Mouse (Mus musculus) hindbrain, embryonic 11.5 days (tissue): Measurements from ENCODE around the gene Atcay. TPM values are rescaled to one million over a fixed set of nuclear protein-coding genes. Genes with fewer than 3 reads are reported as not detected.

Source experiments
- ATAC-seq: fragments of 200-750 bp; cut with Nextera tagmentation; 2 replicates; pipeline ENCODE4 v1.8.0; 2017; ENCODE audit warnings: mild to moderate bottlenecking, moderate TSS enrichment, moderate library complexity; ENCODE audit not compliant: low FRiP score
- DNase-seq: peaks from one replicate; pipeline ENCODE4 v3.0.0-alpha.2; 2015; ENCODE audit warnings: low spot score
- H3K27ac ChIP-seq: fragments of 300-500 bp; sonication (generic); 2 replicates; pipeline ENCODE4 v1.5.1; 2014; ENCODE audit warnings: mild to moderate bottlenecking, low read depth, low read length
- H3K27me3 ChIP-seq: fragments of 300-500 bp; sonication (generic); 2 replicates; pipeline ENCODE4 v1.6.1; 2014; ENCODE audit warnings: mild to moderate bottlenecking, low read length, moderate library complexity, mixed read lengths; ENCODE audit not compliant: control insufficient read depth, insufficient read depth
- H3K36me3 ChIP-seq: fragments of 300-500 bp; sonication (generic); 2 replicates; pipeline ENCODE4 v1.6.1; 2014; ENCODE audit warnings: mild to moderate bottlenecking, low read length, moderate library complexity, mixed read lengths; ENCODE audit not compliant: control insufficient read depth, insufficient read depth
- H3K4me1 ChIP-seq: fragments of 300-500 bp; sonication (generic); replicated peaks from 2 replicates; pipeline ENCODE4 v1.6.1; 2014; ENCODE audit warnings: low read length, mixed read lengths; ENCODE audit not compliant: control insufficient read depth, insufficient read depth
- H3K4me2 ChIP-seq: fragments of 300-500 bp; sonication (generic); replicated peaks from 2 replicates; pipeline ENCODE4 v1.6.1; 2014; ENCODE audit warnings: mild to moderate bottlenecking, low read depth, low read length
- H3K4me3 ChIP-seq: fragments of 300-500 bp; sonication (generic); 2 replicates; pipeline ENCODE4 v1.5.1; 2014; ENCODE audit warnings: low read depth, low read length
- H3K9ac ChIP-seq: fragments of 300-500 bp; sonication (generic); 2 replicates; pipeline ENCODE4 v1.6.1; 2014; ENCODE audit warnings: low read depth, low read length
- H3K9me3 ChIP-seq: fragments of 300-500 bp; sonication (generic); 2 replicates; pipeline ENCODE4 v1.6.1; 2016; ENCODE audit warnings: low read length; ENCODE audit not compliant: control insufficient read depth
- WGBS: fragments of 180-500 bp; shearing (Covaris S2); extraction: QIAGEN DNeasy Blood & Tissue Kit; methylation state at CpG from one replicate; pipeline ENCODE4 v1.1.7; 2014; 5-methylcytosine and 5-hydroxymethylcytosine counted together
- polyA plus RNA-seq: library from polyadenylated mRNA; unstranded; fragments of >200 nt; fragmentation: Nextera tagmentation; extraction: Ambion mirVana; gene quantifications from 2 replicates; pipeline ENCODE4 v1.2.1, GENCODE M21; 2014

Gene Atcay
- polyA plus RNA-seq, 1 experiment from 2014 or later = 22.8 TPM

DNA sequence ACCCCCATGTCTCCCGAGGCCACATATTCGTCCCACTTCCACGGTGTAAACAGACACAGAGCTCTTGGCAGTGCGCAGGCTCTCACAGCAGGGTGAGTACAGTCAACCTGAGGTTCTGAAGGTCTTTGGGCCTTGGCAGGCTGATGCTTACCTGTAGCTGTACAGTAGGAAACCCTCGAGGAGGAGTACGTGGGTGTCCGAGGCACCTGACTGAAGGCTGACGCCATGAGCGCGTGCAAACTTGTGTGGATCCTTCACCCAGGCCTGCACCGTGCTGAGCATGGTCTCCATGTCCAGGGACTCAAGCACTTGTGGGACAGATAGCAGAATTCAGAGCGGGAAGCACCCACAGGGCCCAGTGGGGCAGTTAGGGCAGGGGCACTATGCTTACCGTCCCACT, 30.5 kb downstream of the Atcay start:
- no peak overlapping the region for H3K27ac ChIP-seq
- H3K36me3 ChIP-seq = no peaks in the 10 kb centered on the region
- H3K4me1 ChIP-seq = 0 out of 2 replicates have a peak, but pooled peaks cover 2% of the 10 kb centered on the region
- no peak overlapping the region for H3K4me3 ChIP-seq
- no peak overlapping the region for H3K4me2 ChIP-seq
- DNase-seq (no peak), ATAC-seq (no peak)
- no peaks in the 10 kb centered on the region for H3K9me3 ChIP-seq
- H3K9ac ChIP-seq = no peak overlapping the region
- H3K27me3 ChIP-seq = peaks cover 16% of the 10 kb centered on the region
- 85% methylated on average over 13 of the region's 13 CpGs for WGBS

DNA sequence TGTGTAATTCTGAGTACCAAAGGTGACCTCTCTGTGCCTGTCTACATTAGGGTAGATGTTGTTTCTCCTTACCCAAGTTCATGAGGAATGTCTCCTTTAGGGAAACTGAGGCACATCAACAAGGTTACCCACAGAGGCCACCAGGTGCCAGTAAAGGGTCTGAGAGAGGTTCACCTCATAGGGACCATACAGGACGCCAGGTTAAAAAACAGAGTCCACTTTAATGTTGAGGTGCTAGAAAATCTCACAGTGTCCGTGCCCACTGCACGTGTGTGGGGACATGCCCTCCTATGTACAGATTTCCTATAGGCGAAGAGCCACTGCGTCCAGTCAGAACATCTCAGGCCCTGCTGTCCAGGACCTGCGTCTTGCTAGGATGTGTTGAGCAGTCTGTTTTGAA, 31.6 kb downstream of the Atcay start:
- ATAC-seq (no peak), DNase-seq (no peak)
- Histone ChIP-seq H3K4me3 (no peak overlapping the region), H3K9me3 (no peaks in the 10 kb centered on the region), H3K27ac (no peak overlapping the region), H3K4me1 (0 out of 2 replicates have a peak, but pooled peaks cover 2% of the 10 kb centered on the region), H3K36me3 (no peaks in the 10 kb centered on the region), H3K9ac (no peak overlapping the region), H3K4me2 (no peak overlapping the region), H3K27me3 (peaks cover 28% of the 10 kb centered on the region)
- 89% methylated on average over 6 of the region's 6 CpGs for WGBS

DNA sequence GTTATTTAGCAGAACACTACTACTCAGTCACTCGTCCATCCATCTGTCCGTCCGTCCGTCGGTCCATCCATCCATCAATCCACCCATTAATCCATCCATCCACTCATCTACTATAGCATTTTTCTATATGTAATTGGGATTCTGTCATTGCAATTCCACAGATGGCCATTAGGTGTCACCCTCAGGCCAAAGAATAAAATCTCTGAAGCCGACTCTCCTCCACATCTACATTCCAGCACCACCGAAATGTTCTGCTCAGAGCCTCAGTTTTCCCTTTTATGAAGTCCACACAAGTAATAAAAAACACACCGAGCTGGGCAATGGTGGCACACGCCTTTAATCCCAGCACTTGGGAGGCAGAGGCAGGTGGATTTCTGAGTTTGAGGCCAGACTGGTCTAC, 32.4 kb downstream of the Atcay start:
- Histone ChIP-seq H3K9ac (no peak overlapping the region), H3K36me3 (no peaks in the 10 kb centered on the region), H3K27ac (no peak overlapping the region), H3K4me2 (no peak overlapping the region), H3K9me3 (no peaks in the 10 kb centered on the region), H3K4me1 (peaks cover 4% of the 10 kb centered on the region; the same call in 1 of the 2 replicates), H3K27me3 (peaks cover 28% of the 10 kb centered on the region), H3K4me3 (no peak overlapping the region)
- WGBS = 2% methylated on average over 9 of the region's 9 CpGs
- ATAC-seq = no peak
- peak; percentile 84 for DNase-seq

DNA sequence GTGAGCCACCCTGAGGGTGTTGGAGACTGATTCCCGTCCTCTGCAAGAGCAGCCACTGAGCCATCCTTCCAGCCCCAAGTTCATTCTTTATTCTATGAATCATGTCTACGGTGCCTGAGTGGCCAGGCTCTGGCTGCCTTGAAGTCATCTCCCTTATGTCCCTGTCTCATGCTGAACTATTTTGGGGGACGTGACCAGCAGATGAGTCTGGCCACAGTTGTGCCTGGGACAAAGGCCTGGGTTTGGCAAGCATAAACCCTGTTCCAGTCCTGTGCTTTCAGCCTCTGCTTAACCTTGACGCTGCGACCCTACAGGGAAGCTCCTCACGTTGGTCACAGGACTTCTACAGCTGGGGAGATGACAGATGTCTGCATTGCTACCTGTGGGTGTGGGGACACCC, 33.3 kb downstream of the Atcay start:
- H3K4me2 ChIP-seq = no peak overlapping the region
- DNase-seq = no peak
- no peak overlapping the region for H3K9ac ChIP-seq
- peaks cover 9% of the 10 kb centered on the region for H3K4me1 ChIP-seq
- peaks cover 28% of the 10 kb centered on the region for H3K27me3 ChIP-seq
- no peak for ATAC-seq
- H3K36me3 ChIP-seq = no peaks in the 10 kb centered on the region
- H3K27ac ChIP-seq = no peak overlapping the region
- WGBS = 50% methylated on average over 6 of the region's 6 CpGs
- H3K4me3 ChIP-seq = no peak overlapping the region
- H3K9me3 ChIP-seq = no peaks in the 10 kb centered on the region

DNA sequence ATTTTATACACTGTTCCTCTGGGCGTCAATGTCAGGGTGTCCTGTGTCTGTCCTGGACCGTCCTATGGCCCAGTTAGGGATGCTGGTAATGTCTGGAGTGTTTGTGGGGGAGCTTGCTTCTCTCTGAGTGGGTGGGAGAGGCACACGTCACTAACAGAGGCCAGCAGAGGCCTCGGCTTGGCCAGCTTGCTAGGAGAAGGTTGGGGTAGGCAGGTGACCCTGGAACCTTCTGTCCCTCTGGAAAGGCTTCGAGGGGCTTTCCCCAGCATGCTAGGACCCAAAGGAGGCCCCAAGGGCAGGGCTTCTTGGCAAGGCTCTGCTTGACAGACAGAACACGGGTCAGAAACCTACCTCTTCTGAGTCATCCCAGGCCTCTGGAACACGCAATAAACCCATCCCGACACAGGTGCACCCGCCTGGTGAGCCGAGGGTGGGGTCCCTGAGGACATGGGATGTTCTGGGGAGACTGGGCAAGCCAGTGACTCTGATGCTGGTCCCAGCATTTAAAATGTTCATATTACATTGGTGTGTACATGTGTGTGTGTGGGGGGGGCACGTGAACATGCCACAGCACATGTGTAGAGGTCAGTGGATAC, 34.1 kb downstream of the Atcay start:
- Histone ChIP-seq H3K4me2 (no peak overlapping the region), H3K4me3 (no peak overlapping the region), H3K36me3 (no peaks in the 10 kb centered on the region), H3K27me3 (peaks cover 28% of the 10 kb centered on the region), H3K4me1 (peaks cover 8% of the 10 kb centered on the region), H3K27ac (no peak overlapping the region), H3K9ac (no peak overlapping the region), H3K9me3 (no peaks in the 10 kb centered on the region)
- ATAC-seq (no peak), DNase-seq (no peak)
- WGBS = 73% methylated on average over 11 of the region's 11 CpGs

DNA sequence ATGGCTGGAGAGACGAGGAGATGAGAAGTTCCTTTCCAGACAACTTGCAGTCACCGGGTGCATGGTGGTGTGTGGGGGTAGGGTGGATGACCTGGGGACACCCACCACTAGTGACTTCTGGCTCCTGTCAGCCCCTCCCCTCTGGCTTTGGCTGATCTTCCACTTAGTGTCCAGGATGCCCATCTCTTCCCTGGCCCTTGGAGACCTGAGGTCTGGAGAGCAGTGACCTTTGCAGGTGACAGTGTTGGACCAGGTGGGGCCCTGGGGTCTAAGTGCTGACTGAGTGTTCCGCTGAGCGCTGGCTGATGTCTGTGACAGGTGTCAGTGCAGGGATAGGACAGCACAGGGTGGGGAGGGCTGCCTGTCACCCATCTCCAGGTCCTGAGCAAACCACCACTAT, 35.3 kb downstream of the Atcay start:
- peaks cover 8% of the 10 kb centered on the region for H3K4me1 ChIP-seq
- ATAC-seq = no peak
- H3K4me2 ChIP-seq = no peak overlapping the region
- WGBS = 69% methylated on average over 4 of the region's 4 CpGs
- no peak for DNase-seq
- peaks cover 28% of the 10 kb centered on the region for H3K27me3 ChIP-seq
- H3K9ac ChIP-seq = no peak overlapping the region
- no peaks in the 10 kb centered on the region for H3K36me3 ChIP-seq
- no peak overlapping the region for H3K27ac ChIP-seq
- no peaks in the 10 kb centered on the region for H3K9me3 ChIP-seq
- H3K4me3 ChIP-seq = no peak overlapping the region

DNA sequence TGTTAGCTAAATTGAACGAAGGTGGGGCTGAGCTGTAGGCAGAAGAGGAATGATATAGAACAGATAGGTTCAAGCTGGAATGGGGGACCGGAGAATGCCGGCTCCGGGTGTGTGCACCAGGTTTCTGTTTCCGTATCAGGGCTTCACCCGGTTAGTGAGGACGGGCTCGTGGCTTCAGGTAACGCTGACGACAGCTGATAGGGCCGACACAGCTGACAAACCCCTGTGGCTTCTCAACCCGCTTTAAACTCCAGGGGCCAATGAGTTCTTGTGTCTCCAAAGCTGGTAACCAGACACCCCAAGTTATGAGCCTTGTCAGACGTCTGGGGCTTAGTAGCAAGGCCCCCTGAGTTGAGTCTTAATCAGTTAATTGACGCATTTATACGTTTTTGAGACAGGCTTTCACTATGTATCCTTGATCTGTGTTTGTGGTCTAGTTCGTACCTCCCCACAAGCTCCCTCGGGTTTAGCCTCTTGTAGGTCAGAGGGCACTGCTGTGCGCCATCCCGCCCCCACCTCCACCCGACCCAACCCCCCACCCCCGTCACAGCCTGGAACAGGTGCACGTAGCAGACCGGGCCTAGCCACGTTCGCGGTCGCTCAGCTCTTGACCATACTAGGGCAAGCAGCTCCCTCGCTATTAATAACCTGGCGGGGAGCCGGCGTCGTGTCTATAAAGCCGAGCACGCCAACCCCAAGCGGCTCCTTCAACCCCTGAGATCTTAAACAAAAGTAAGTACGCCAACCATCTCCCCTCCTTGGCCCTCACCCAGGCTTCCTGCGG, 36.5 kb downstream of the Atcay start:
- Histone ChIP-seq H3K9ac (no peak overlapping the region), H3K4me2 (no peak overlapping the region), H3K27ac (no peak overlapping the region), H3K4me1 (peaks cover 8% of the 10 kb centered on the region), H3K36me3 (no peaks in the 10 kb centered on the region), H3K9me3 (no peaks in the 10 kb centered on the region), H3K4me3 (no peak overlapping the region), H3K27me3 (peaks cover 28% of the 10 kb centered on the region)
- ATAC-seq (no peak), DNase-seq (no peak)
- WGBS = 16% methylated on average over 37 of the region's 37 CpGs

DNA sequence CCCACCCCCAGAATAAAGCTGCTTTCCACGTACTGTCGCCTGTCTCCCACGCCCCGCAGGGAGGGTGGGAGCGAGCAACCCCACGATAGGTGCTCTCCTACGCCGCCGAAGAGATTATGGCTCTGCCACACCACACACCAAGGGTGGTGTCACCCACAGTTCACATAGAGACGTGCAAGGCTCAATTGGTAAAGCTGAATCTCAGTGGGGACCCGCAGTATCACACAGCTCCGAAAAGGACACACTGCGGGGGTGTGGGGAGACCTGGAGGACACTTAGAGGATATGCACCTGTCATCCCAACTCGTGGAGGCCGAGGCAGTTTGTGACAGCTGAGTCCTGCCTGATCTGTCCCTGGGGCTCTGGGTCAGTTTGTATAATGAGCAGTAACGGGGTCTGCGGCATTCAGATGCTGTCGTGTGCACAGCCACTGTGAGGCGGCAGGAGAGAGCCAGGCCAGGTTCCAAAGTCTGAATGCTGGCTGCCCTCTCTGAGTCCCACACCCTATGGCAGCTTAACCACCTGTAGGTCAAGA, 37.6 kb downstream of the Atcay start:
- Histone ChIP-seq H3K9ac (peak overlapping the region; percentile 88), H3K4me1 (peaks cover 8% of the 10 kb centered on the region), H3K36me3 (no peaks in the 10 kb centered on the region), H3K27ac (peak overlapping the region; percentile 90), H3K9me3 (no peaks in the 10 kb centered on the region), H3K27me3 (peaks cover 28% of the 10 kb centered on the region), H3K4me3 (peak overlapping the region; percentile 60), H3K4me2 (peak overlapping the region; percentile 96)
- DNase-seq = peak; percentile 55
- peak; percentile 55 for ATAC-seq
- 6% methylated on average over 19 of the region's 19 CpGs for WGBS
